Mouse (Mus musculus) G1E (cell line): ENCODE measurements around the gene Lrp8.

Source experiments
- CTCF ChIP-seq: IDR thresholded peaks from 2 replicates; pipeline ENCODE4 v1.5.1; 2012; ENCODE audit warnings: low read depth, low read length, inconsistent platforms, mixed read lengths
- GATA1 ChIP-seq: IDR thresholded peaks from 2 replicates; pipeline ENCODE4 v1.6.1; 2012; ENCODE audit warnings: borderline replicate concordance, low read length, inconsistent platforms, mixed read lengths
- POLR2AphosphoS5 ChIP-seq: IDR thresholded peaks from 2 replicates; pipeline ENCODE4 v1.6.1; 2012; ENCODE audit warnings: low read depth, low read length, inconsistent platforms; ENCODE audit not compliant: insufficient replicate concordance
- TAL1 ChIP-seq: conservative IDR thresholded peaks from 2 replicates; pipeline ENCODE4 v1.6.1; 2012; ENCODE audit warnings: low read depth, low read length, inconsistent platforms, mixed read lengths

GRCm38 (mm10) chr4:107756222-107756621 is 45.8 kb upstream of the Lrp8 start:
- TF ChIP-seq CTCF (no peak), POLR2AphosphoS5 (no peak), GATA1 (no peak), TAL1 (no peak)
